Mouse (Mus musculus) thymus, adult 2 months (tissue): ENCODE data around the gene D3Ertd751e.

ENCODE experiments used
- CTCF ChIP-seq: fragments of 200-500 bp; IDR thresholded peaks from 2 replicates; pipeline ENCODE4 v1.5.1; 2012; ENCODE audit warnings: mild to moderate bottlenecking, control low read depth, low read length, moderate library complexity, borderline replicate concordance; ENCODE audit not compliant: control insufficient read depth, poor library complexity, insufficient read depth; ENCODE audit errors: extremely low read depth
- POLR2A ChIP-seq: fragments of 200-500 bp; IDR thresholded peaks from 2 replicates; pipeline ENCODE4 v1.6.1; 2012; ENCODE audit warnings: mild to moderate bottlenecking, low read length, control low read depth, moderate library complexity; ENCODE audit not compliant: control insufficient read depth, poor library complexity, insufficient read depth; ENCODE audit errors: extremely low read depth

GRCm38 (mm10) chr3:41695681-41696080, 46.7 kb upstream of the D3Ertd751e start:
- TF ChIP-seq CTCF: no peak
- no peak for TF ChIP-seq POLR2A
